Mouse (Mus musculus) cerebellum, adult 9-10 months (tissue): ENCODE measurements around the gene Gbp7.

Experiments
- DNase-seq: peaks from one replicate; pipeline ENCODE4 v3.0.0; 2022

Gbp7 gene

DNA sequence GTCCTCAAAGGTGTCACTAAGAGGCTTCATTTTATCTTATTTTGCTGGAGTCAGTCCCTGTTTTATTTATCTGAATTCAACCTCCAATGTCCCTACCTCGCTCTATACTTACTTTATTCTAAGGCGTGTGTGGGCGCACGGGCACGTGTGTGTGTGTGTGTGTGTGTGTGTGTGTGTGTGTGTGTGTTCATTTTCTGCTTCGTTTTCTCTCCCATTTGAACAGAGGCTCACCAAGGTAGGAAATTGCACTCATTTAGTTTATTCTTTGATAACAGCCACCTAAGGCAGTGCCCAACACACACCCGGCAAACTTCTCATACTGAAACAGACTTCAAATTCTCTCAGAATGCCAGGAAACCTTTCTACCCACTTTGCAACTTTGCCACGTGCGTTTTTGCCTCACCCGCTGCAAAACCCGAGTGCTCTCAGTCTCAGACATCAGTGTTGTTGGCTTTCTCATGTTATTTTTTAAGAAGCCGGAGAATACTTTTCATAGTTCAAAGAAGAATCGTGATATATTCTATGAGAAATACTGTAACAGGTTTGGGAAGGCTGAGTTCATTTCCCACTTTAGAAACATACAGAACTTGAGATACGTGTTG lies 31.0 kb downstream of the Gbp7 start:
- no peak for DNase-seq

DNA sequence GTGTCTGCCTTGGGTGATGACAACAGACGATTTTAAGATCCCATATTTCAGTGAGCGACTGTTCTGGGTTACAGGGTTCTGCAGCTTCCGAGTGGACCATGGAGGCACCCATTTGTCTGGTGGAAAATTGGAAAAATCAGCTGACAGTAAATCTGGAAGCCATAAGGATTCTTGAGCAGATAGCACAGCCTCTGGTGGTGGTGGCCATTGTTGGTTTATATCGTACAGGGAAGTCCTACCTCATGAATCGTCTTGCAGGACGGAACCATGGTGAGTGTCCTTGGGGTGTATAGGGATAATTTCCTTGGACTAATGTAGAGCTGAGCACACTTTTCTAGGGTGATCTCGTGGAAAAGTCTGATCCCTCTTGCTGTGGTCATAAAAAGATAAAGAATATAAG lies 31.5 kb downstream of the Gbp7 start:
- DNase-seq, result no peak

DNA sequence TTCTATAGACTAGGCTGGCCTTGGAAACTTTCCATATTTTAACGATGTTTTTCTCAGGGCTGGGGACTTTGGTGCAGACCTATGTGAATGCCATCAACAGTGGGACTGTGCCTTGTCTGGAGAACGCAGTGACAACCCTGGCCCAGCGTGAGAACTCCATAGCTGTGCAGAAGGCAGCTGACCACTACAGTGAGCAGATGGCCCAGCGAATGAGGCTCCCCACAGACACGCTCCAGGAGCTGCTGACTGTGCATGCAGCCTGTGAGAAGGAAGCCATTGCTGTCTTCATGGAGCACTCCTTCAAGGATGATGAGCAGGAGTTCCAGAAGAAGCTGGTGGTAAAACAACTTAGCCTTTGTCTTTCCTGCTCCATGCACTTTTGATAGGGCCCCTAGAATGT lies 37.3 kb downstream of the Gbp7 start:
- DNase-seq, result peak; percentile 33

DNA sequence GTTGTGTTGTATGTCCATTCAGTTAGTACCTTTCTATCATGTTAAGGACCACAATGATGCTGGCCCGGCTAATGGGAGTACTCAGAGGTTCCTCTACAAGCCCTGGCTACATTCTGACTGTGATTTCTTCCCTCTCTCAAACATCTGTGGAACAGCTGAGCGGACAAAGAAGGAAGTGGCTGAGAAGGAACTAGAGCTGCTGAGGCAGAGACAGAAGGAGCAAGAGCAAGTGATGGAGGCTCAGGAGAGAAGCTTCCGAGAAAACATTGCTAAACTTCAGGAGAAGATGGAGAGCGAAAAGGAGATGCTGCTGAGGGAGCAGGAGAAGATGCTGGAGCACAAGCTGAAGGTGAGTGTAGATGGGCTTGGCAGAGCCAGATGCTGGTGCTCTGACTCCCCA lies 40.6 kb downstream of the Gbp7 start:
- no peak for DNase-seq

DNA sequence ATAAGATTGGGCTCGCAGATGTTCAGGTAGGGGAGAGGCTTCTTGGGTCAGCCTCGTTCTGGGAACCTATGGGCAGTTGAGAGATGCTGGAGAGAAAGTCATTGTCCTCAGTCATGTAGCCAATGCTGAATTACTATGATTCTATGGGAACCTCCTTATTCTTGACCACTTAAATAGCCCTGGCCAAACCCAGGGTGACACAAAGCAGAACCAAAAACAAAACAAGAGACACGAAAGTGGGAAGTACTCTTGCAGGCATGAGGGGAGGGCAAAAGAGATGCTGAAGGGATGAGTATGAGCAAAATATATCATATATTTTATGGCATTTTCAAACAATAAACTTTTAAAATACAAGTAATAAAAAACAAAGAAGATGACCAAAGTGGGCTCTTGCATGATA lies 47.0 kb downstream of the Gbp7 start:
- no peak for DNase-seq

DNA sequence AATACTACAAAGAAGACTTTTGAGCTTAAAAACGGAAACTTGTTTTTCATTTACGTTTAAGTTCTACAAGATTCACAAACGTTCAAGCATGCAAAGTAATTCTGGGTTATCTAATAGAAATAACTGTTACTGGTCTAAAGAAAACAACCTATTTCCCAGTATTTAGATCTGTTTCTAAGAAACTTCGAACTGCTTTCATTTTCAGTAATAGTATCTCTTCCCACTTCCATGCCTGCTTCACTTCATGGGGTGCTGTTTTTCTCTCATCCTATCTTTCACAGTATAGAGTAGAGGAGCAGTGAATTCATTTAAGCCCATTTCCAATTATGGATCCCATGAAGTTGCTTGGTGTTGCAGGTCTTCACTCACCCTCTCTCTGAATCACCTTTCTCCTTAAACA lies 48.2 kb downstream of the Gbp7 start:
- no peak for DNase-seq

DNA sequence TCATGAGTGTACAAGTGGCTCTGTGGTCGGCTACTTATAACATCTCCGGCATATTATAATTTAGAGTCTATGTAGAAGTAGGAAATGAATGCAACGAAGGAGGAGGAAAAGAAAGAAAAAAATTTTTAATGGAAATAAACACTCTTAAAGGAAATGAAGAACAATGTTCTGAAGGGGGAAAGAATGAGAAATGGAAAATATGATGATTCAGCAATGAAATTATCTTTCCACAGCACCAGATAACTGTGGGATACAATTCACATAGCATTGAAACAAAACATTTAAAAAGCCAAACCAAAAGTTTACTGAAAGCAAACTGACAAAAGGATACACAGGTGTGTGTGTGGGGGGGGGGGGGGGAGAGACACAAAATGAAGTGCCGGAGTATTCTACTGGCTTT lies 52.9 kb downstream of the Gbp7 start:
- DNase-seq, result no peak

DNA sequence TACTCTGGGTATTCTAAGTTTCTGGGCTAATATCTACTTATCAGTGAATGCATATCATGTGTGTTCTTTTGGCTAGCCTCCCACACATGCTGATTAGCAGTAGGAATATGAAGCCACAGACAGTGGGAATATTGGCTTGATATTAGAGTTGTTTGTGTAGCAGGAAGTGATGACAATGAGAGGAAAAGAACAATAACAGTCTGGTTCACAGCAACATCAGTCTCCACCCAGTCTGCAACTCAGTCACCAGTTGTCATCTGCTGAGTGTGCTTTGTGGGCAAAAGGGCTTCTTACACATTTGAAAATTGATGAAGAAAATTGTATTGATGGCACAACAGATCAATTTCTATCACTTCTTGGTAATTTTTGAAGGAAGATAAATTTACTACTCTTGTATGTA lies 57.2 kb downstream of the Gbp7 start:
- DNase-seq, result no peak

DNA sequence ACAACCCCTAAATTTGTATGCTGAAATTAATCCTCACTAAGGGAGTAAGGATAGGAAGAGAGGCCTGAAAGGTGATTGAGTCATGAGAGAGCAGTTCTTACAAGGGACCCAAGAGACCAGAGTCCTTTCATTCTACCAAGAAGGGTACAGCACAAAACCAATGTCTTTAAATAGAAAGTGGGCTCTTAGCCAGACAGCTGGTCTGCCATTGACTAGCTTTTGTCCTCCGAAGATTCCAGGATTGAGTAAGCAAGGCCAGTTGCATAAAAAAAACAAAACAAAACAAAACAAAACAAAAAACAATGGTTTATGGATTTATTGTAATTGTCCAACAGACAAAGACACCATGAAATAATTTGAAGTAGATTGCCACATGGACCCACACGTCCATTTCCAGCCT lies 58.7 kb downstream of the Gbp7 start:
- DNase-seq, result no peak

DNA sequence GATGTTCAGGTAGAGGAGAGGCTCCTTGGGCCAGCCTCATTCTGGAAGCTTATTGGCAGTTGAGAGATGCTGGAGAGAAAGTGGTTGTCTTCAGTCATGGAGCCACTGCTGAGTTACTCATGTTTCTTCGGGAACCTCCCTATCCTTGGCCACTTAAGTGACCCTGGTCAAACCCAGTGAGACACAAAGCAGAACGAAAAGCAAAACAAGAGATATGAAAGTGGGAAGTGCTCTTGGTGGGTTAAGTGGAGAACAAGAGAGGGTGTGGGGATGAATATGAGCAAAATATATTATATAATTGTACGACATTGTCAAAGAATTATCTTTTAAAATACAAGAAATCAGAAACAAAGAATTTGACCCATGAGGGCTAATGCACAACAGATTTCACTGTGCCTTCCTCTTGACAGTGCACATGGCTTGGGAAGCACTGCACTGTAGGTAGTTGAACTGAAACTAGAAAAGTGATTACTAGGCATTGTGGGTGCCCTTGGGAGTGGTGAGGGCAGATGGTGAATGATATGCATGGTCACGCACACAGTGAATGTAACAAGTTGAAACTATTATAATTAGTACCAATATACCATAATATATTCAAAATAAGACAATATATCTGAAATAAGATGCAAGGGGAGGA lies 60.4 kb downstream of the Gbp7 start:
- no peak for DNase-seq

DNA sequence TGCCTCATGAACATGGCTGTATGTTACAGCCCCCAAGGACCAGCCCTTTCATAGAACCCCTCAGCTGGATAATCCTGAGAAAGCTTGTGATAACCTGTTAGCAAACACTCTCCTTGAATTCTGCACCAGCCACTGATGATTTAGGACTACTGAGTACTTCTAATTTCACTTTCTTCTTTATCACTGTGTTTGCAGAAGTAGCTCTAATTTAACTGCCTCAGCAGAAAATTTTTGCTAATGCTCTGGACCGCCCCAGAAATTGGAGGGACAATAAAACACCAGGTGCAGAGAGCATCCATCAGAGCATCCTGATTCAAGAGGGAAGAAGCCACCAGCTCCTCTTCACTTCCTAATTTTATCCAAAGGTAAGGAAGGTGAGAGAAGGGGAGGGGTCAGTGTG lies 64.4 kb downstream of the Gbp7 start, which contains the start of gene Gbp2b:
Gbp2b (plus strand) TSS at position 301 of the 400 bp plus-strand sequence.
- DNase-seq, result no peak

DNA sequence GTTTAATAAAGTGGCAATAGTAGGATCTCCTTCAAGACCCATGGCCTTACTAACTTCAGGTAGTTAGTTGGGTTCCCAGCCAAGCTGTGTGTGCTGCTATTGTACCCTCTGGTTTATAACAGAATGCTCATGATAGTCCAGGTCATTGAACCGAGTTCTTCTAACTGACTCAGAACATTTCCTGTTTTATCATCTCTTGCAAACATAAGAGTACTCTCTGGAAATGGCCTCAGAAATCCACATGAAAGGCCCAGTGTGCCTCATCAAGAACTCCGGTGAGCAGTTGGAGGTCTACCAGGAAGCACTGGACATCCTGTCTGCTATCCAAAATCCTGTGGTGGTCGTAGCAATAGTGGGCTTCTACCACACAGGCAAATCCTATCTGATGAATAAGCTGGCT lies 67.8 kb downstream of the Gbp7 start:
- no peak for DNase-seq
